Mouse (Mus musculus): Measurements from ENCODE around the gene Imp3.

DNA sequence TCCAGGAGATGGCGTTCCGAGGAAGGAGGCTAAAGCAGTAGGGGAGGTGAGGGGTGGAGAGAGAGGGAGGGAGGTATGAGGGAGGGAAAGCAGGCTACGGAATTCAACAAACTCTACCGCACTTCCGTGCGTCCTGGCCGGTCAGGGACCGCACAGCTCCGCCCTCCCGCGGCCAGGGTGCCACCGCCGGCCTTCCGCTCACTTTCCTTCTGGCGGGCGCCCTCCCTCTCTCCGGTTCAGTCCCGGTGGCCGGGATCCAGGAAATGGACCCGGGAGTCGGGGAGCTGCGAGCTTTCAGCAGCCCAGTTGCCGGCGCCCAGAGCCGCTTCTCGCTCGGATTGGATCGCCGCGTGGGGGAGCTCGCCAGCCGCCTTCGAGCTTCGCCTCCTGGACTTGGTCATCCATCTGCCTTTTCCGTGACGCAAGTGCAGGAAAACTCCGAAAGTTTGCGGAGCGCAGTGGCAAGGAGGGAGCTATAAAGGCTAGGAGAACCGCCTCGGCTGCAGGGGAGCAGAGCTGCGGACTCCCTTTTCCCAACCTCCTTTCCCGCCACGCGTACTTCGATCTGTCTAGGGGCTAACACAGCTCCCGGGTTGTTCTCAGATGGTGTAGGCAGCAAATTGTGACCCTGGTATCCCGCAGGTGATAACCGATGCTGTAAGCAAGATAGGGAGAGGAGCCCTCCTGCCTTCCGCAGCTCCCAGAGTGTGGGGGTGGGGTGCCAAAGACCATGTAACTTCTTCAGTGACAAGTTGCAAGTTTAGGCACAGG is 9.0 kb upstream of the Imp3 start, which contains the start of gene Snx33:
- TF ChIP-seq CTCF (IDR thresholded peaks at IDR 0.05; ENCODE audit: low read depth, low read length) (peak; percentile 26), POLR2A (IDR thresholded peaks at IDR 0.05; ENCODE audit: insufficient read depth, low read length) (no peak)

Measured in ES-Bruce4 (cell line).